Mouse (Mus musculus) left cerebral cortex, adult 2 months (tissue): Measurements from ENCODE around the gene Slc43a1. TPM values are rescaled to one million over a fixed set of nuclear protein-coding genes. Genes with fewer than 3 reads are reported as not detected.
A peak's percentile ranks its signal among the peaks of the same experiment; 100 is the strongest.

Source experiments
- DNase-seq, 2 experiments: peaks; one replicate each; pipeline ENCODE4 v3.0.0; 2021 to 2022; ENCODE audit warnings: low spot score in 2 of 2, mixed read lengths in 1 of 2; ENCODE audit errors: extremely low spot score in 1 of 2
- H3K27ac ChIP-seq: fragments of 200-600 bp; 2 replicates; pipeline ENCODE4 v1.8.1; 2022
- H3K4me3 ChIP-seq: fragments of 200-600 bp; 2 replicates; pipeline ENCODE4 v1.8.1; 2022
- CTCF ChIP-seq: fragments of 200-600 bp; IDR thresholded peaks from 2 replicates; pipeline ENCODE4 v1.8.1; 2022; ENCODE audit warnings: antibody characterized with exemption, mild to moderate bottlenecking, moderate library complexity
- intact Hi-C: fragments of 180-260 bp; cut with DNase I; formaldehyde crosslinking; loops from one replicate; pipeline ENCODE4 v1.15.1; 2025
- total RNA-seq, 2 experiments: library from RNA; stranded (reverse); gene quantifications; 2 replicates each; pipeline ENCODE4 v1.2.3; 2021

The Slc43a1 gene
- total RNA-seq, 2 experiments from 2014 or later = 0.27 to 0.30 TPM

DNA sequence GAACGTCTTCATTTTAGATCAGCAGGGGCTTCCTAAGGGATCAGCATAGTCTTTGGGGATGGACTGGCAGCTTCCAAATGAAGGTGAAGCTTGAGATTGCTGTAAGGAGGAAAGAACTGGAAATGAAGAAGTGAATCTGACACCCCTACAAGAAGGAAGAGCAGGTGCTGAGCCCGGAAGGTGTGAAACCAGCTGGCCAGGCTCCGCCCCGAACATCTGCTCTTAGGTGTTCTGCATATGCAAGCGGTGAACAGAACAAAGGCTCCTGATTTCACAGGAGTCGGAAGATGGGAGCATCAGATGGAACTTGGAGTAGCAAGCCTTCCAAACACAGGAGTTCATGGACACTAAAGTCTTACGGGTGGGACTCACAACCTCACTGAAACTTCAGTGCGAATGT is 1.5 kb upstream of the Slc43a1 start:
- H3K4me3 ChIP-seq = no peak overlapping the region
- TF ChIP-seq CTCF = no peak
- intact Hi-C loops = loop anchor here (10.0 kb wide), 1 partner anchor 368 kb away; no protein-coding TSS in a partner anchor
- no peak for DNase-seq
- H3K27ac ChIP-seq = no peak overlapping the region

GRCm38 (mm10) chr2:84837817-84838592 is 645 bp upstream of the Slc43a1 start:
- intact Hi-C loops = loop anchor here (10.0 kb wide), 1 partner anchor 367 kb away; no protein-coding TSS in a partner anchor
- no peak overlapping the region for H3K4me3 ChIP-seq
- no peak for DNase-seq
- TF ChIP-seq CTCF = no peak
- no peak overlapping the region for H3K27ac ChIP-seq

DNA sequence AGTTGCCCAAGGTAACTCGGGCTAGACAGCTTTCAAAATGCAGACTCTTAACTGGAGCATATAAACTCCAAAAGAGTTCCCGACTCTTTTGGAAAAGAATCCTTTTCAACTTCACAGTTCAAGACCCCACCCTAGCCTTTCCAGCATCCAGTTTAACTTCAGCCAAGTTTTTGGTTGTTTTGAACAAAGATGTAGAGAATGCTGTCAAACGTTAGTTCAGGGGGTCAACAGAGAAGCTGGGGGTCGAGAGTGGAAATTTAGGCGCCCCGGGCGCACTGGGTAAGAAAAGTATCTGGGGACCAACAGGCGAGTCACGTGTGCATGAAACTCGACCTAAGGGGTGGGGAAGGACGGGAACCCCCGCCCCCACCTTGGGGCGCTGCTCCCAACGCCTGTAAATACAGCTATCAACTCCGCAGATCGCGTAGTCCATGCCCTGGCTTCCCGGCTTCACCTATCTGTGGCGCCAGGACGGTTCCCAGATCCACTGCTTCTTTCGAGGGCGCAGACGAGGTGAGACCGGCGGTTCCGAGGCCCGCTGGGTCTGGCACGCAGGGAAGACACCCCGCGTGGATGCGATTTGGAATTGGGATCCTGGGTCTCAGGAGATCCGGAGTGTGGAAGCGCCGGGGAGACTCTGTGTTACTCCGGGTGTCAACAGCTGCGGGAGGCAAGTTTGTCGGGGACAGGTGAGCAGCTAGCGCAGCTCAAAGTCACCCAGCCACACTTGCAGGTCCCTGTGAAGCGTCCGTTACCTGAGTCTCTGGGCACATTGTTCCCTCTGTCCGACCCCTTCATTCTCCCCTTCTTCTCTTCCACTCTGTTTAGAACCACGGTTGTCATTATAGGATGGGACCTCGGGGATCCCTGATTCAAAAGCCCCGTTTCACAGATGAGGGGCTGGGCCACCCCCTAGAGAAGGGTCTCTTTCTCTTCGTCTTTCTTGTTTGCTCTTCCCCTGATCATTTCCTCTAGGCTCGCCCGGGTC is 637 bp downstream of the Slc43a1 start:
- Histone ChIP-seq H3K27ac (no peak overlapping the region), H3K4me3 (peak overlapping the region; percentile 48)
- no peak for TF ChIP-seq CTCF
- no peak for DNase-seq
- intact Hi-C loops = loop anchor here (10.0 kb wide), 1 partner anchor 366 kb away; no protein-coding TSS in a partner anchor

GRCm38 (mm10) chr2:84840016-84840747 is 1.5 kb downstream of the Slc43a1 start:
- Histone ChIP-seq H3K27ac (no peak overlapping the region), H3K4me3 (peak overlapping the region; percentile 48)
- no peak for DNase-seq
- intact Hi-C loops = no loop called here
- no peak for TF ChIP-seq CTCF

DNA sequence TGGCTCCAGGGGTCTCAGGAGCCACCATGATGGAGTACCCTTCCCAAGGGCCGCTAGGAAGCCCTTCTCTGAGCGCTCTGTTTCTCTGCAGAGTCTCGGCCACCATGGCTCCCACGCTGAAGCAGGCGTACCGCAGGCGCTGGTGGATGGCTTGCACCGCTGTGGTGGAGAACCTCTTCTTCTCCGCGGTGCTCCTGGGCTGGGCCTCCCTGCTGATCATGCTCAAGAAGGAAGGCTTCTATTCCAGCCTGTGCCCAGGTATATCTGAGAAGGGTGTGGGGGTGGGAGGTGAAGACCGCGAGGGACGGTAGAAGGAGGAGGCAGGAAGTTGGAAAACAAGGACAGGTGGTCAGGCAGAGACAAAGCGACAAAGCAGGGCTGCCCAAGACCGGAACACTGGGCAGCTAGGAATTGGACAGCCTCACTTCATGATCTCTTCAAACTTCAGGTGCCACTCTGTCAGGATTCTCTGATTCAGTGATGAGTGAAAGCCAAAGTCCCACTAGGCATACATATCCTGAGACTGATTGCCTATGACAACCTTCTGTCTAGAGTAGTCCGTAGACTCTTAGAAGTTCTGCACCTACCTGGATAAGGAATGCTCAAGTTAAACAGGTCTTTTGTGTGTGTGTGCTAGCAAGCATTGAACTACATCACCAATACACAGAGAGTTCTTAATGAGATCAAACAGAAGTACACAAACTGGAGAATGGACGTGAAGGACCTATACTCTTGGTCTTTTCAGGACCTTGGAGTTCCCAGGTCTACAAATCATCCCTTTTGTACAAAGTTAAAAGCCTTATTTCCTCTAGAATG is 2.3 kb downstream of the Slc43a1 start:
- DNase-seq = no peak
- intact Hi-C loops = no loop called here
- H3K4me3 ChIP-seq = peak overlapping the region; percentile 48
- H3K27ac ChIP-seq = no peak overlapping the region
- no peak for TF ChIP-seq CTCF

DNA sequence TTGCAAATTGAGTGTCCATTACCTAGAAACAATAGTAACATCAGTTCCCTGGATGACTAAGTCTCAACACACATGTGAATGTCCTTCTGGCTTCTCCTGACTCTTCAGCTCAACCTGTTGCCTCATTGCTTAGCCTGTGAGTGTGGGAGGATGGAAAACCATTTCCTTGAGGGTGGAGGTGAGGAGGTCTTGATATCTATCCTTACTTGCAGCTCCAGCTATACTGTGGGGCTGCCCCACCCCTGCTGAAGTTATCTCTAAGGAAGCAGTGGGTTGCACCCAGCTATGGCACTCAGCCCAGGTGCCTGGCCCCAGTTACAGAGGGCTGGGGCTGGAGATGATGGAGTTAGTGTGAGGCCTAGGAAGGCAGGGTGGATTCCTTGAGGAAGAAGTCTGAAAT is 3.3 kb downstream of the Slc43a1 start:
- H3K4me3 ChIP-seq = no peak overlapping the region
- no peak overlapping the region for H3K27ac ChIP-seq
- no peak for TF ChIP-seq CTCF
- intact Hi-C loops = no loop called here
- DNase-seq = no peak

DNA sequence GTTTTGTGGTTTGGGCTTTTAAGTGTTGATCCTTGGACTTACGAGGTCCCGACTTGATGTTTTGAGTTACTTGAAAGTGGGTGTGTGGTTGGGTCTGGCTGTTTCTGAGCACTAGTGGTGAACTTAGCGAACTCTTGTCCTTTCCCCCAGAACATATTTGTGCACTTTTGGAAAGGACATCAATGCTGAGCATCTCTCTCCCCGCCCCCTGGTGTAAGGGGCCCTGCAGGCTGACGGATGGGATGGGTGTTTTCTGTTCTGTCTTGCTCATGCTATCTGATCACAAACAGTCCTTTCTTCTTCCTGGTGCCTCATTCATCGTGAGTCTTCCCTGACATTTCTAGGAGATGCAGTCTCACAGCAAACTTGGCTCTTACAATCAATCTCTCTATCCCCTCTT is 5.0 kb downstream of the Slc43a1 start:
- Histone ChIP-seq H3K27ac (no peak overlapping the region), H3K4me3 (no peak overlapping the region)
- DNase-seq = no peak
- intact Hi-C loops = no loop called here
- no peak for TF ChIP-seq CTCF

DNA sequence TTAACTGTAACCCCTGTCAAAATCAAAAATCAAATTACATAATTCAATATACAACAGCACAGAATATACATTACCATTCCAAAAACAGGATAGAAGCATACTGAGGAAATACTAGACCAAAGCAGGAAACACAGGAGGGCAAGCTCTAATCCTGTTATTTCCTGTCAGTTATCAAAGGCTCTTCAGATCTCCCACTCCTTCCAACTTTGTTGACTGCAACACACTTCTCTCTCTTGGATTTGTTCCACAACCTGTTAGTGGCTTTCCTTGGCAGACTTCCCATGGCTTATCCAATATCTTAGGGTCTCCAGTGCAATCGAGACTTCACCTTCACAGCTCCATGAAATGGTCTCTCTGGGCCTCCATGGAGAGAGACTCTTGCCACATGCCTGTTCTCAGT is 6.6 kb downstream of the Slc43a1 start:
- H3K27ac ChIP-seq = no peak overlapping the region
- H3K4me3 ChIP-seq = no peak overlapping the region
- no peak for TF ChIP-seq CTCF
- DNase-seq = no peak
- intact Hi-C loops = loop anchor here (5.0 kb wide), 1 partner anchor 167 kb away; no protein-coding TSS in a partner anchor

DNA sequence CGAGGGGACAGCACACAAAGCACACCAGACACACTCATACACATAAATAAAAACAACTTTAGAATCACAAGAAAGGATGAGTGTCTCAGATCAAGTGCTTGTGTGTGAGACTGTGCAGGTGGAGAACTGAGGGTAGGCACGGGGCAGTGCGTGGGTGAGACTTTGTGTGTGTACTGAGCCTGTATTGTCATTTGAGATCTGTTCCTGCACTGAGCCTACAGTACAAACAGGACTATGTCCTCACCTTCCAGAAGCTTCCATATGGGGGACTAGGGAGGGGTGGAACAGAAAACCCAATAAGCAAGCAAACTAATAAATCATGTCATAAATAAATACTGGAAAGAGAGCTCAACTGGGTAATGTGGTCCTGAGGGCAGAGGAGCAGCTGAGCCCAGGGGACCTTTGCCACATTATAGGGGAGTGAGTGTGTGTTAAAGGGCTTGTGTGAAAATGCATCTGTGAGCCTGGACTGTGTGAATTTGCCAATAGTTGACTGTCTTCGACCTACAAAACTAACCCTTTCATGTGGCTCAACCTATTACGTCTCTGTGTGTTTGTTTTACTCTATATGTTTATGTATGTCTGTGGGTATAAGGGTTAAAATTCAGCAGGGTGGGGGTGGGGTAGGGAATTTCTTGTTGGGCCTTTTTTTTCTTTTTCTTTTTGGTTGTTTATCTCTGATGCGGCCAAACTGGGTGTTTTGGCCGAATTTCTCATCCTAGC is 11.9 kb downstream of the Slc43a1 start:
- TF ChIP-seq CTCF = no peak
- intact Hi-C loops = no loop called here
- Histone ChIP-seq H3K4me3 (no peak overlapping the region), H3K27ac (no peak overlapping the region)
- no peak for DNase-seq
